Mouse (Mus musculus) liver, embryonic 14.5 days (tissue): ENCODE results near the gene Fut2. TPM values are rescaled to one million over a fixed set of nuclear protein-coding genes. Genes with fewer than 3 reads are reported as not detected.

ENCODE experiments used
- ATAC-seq: fragments of 200-750 bp; cut with Nextera tagmentation; 2 replicates; pipeline ENCODE4 v1.8.0; 2017; ENCODE audit warnings: moderate number of reproducible peaks, mild to moderate bottlenecking, moderate library complexity; ENCODE audit not compliant: insufficient read depth
- DNase-seq, 3 experiments: peaks; one replicate each; pipeline ENCODE4 v3.0.0-alpha.2; 2012 to 2013; ENCODE audit warnings: low read depth in 3 of 3, low spot score in 3 of 3
- H3K27ac ChIP-seq: fragments of 300-500 bp; sonication (generic); 2 replicates; pipeline ENCODE4 v1.5.1; 2014; ENCODE audit warnings: moderate library complexity, mild to moderate bottlenecking, control low read depth, inconsistent platforms
- H3K27me3 ChIP-seq: fragments of 300-500 bp; sonication (generic); 2 replicates; pipeline ENCODE4 v1.6.1; 2014; ENCODE audit warnings: mild to moderate bottlenecking, low read length, moderate library complexity; ENCODE audit not compliant: control insufficient read depth, insufficient read depth
- H3K36me3 ChIP-seq: fragments of 300-500 bp; sonication (generic); replicated peaks from 2 replicates; pipeline ENCODE4 v1.6.1; 2014; ENCODE audit warnings: low read depth; ENCODE audit not compliant: control insufficient read depth, insufficient read depth
- H3K4me1 ChIP-seq, 2 experiments: fragments of 200-500 bp in 1 of 2; fragments of 300-500 bp in 1 of 2; sonication (generic) in 1 of 2; replicated peaks; 2 replicates each; pipeline ENCODE4 v1.6.1; 2012 to 2014; ENCODE audit warnings: antibody characterized with exemption in 1 of 2, inconsistent platforms in 1 of 2, low read length in 1 of 2; ENCODE audit not compliant: control insufficient read depth in 2 of 2, insufficient read depth in 2 of 2
- H3K4me2 ChIP-seq: fragments of 300-500 bp; sonication (generic); 2 replicates; pipeline ENCODE4 v1.6.1; 2014; ENCODE audit warnings: low read depth, mild to moderate bottlenecking, control low read depth, moderate library complexity
- H3K4me3 ChIP-seq, 2 experiments: fragments of 200-500 bp in 1 of 2; fragments of 300-500 bp in 1 of 2; sonication (generic) in 1 of 2; 2 replicates each; pipeline ENCODE4 v1.5.1; 2012 to 2014; ENCODE audit warnings: low read depth in 2 of 2, low read length in 2 of 2, mild to moderate bottlenecking in 2 of 2, control low read depth in 1 of 2, inconsistent platforms in 1 of 2, moderate library complexity in 1 of 2; ENCODE audit not compliant: insufficient read depth in 1 of 2
- H3K9ac ChIP-seq: fragments of 300-500 bp; sonication (generic); replicated peaks from 2 replicates; pipeline ENCODE4 v1.6.1; 2014; ENCODE audit warnings: mild to moderate bottlenecking, control low read depth, moderate library complexity
- H3K9me3 ChIP-seq: fragments of 300-500 bp; sonication (generic); 2 replicates; pipeline ENCODE4 v1.6.1; 2016; ENCODE audit warnings: low read length, mixed read lengths; ENCODE audit not compliant: control insufficient read depth
- CTCF ChIP-seq: IDR thresholded peaks from 2 replicates; pipeline ENCODE4 v1.5.1; 2016; ENCODE audit warnings: antibody characterized with exemption, low read depth, control low read depth
- EP300 ChIP-seq: IDR thresholded peaks from 2 replicates; pipeline ENCODE4 v1.6.1; 2016; ENCODE audit warnings: antibody characterized with exemption, low read depth
- WGBS: fragments of 180-500 bp; shearing (Covaris S2); extraction: QIAGEN DNeasy Blood & Tissue Kit; methylation state at CpG from one replicate; pipeline ENCODE4 v1.1.7; 2014; ENCODE audit not compliant: insufficient replicate concordance; 5-methylcytosine and 5-hydroxymethylcytosine counted together
- polyA plus RNA-seq, 2 experiments: library from polyadenylated mRNA; depleted of rRNA in 1 of 2; stranded (reverse) in 1 of 2; unstranded in 1 of 2; fragments of >200 nt; fragmentation: Nextera tagmentation in 1 of 2; extraction: Ambion mirVana in 1 of 2; gene quantifications; 2 replicates each; pipeline versions ENCODE4 v1.2.1 to v1.2.3; 2012 to 2014

Gene Fut2
- polyA plus RNA-seq, 2 experiments, result not detected

DNA sequence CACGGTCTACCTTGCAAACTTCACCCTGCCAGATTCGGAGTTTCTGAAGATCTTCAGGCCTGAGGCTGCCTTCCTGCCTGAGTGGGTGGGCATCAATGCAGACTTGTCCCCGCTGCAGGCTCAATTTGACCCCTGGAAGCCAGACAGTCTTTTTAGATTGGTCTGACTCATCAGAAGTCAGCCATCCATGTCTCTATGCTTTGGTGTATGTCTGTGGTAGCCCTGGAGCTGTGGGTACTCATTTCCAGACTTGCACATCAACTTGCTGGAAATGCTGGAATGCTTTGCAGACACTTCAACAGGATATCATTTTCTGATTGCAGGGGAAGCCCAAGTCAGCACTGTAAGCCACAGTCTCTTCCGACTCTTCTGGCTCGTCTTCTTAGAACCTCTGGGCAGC, 46.6 kb downstream of the Fut2 start:
- H3K27ac ChIP-seq, result no peak overlapping the region

DNA sequence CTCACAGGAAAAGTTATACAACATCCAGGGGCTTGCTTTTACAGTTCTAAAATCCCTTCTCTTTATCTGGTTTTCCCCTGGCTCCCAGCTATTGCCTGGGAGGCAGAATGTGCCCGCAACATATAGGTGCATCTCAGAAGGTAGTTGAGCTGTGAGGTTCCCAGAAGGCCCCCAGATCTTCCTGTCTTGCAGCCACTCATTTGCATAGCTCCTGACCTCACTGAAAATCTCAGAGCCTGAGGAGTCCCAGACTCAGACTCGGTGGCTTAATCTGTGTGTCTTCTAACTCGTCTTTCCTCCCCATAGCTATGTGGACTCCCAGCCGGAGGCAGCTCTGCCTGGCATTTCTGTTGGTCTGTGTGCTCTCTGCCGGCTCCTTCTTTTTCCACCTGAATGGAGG, 47.9 kb downstream of the Fut2 start:
- Histone ChIP-seq H3K4me1 (peaks cover 0 to 4% of the 10 kb centered on the region in 2 experiments; a peak in 1 of 4 replicates), H3K4me2 (no peak overlapping the region), H3K9me3 (no peaks in the 10 kb centered on the region), H3K27ac (no peak overlapping the region), H3K36me3 (no peaks in the 10 kb centered on the region), H3K27me3 (peaks cover 10% of the 10 kb centered on the region), H3K4me3 (no peak overlapping the region), H3K9ac (no peak overlapping the region)
- DNase-seq (no peak), ATAC-seq (no peak)
- 60% methylated on average over 5 of the region's 5 CpGs for whole genome bisulfite sequencing
- no peak for TF ChIP-seq CTCF
- no peak for TF ChIP-seq EP300

More for the DNA sequence above, 46.6 kb downstream of the Fut2 start:
- H3K9ac ChIP-seq, result no peak overlapping the region
- no peak for DNase-seq
- H3K4me1 ChIP-seq, result peaks cover 0 to 4% of the 10 kb centered on the region in 2 experiments; a peak in 1 of 4 replicates
- WGBS, result 73% methylated on average over 5 of the region's 5 CpGs
- no peaks in the 10 kb centered on the region for H3K36me3 ChIP-seq
- no peak for ATAC-seq
- no peaks in the 10 kb centered on the region for H3K9me3 ChIP-seq
- peaks cover 10% of the 10 kb centered on the region for H3K27me3 ChIP-seq
- TF ChIP-seq EP300 (no peak), CTCF (no peak)
- H3K4me3 ChIP-seq, result no peak overlapping the region
- no peak overlapping the region for H3K4me2 ChIP-seq

DNA sequence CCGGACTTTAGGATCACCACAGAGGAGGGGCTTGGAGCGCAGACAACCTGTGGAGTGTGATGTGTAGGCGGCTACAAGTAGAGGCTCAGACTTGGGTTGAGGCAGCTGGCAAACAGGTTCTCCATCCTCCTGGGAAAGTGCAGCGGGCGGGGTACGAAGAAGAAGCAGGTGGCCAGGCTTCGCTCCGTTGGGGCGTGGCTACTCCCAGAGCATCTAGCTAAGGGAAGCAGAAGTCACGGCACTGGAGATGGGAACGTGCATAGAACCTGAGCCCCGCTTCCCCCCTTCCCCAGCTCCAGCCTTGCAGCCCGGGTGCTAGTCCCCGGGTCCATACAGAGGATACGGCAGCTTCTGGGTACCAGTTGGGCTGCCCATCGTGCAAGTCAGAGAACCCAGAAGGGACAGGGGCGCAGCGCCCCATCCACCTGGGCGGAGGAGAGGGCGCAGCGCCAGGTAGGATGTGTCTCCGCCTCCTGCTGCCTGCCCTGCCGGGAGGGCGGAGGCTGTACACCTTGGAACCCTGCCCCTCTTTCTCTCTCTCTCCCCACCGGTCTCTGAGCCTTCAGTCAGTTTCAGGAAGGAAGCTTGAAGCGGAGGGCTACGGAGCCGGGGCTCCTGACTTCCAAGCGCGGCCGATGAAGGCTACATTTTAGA, 49.0 kb downstream of the Fut2 start, which contains the start of gene Fut1:
Gene Fut1 (plus strand): TSS at position 248 of the 654 bp plus-strand sequence.
- Histone ChIP-seq H3K4me3 (no peak within 1 kb of the TSS), H3K36me3 (no peaks in the 10 kb centered on the region), H3K9me3 (no peaks in the 10 kb centered on the region), H3K27ac (no peak within 1 kb of the TSS), H3K4me1 (peaks cover 0 to 4% of the 10 kb centered on the region in 2 experiments; a peak in 1 of 4 replicates), H3K9ac (no peak within 1 kb of the TSS), H3K27me3 (peaks cover 10% of the 10 kb centered on the region), H3K4me2 (no peak within 1 kb of the TSS)
- DNase-seq, result no peak
- TF ChIP-seq CTCF (no peak), EP300 (no peak)
- ATAC-seq, result no peak
- 12% methylated on average over 31 of the region's 31 CpGs for WGBS

DNA sequence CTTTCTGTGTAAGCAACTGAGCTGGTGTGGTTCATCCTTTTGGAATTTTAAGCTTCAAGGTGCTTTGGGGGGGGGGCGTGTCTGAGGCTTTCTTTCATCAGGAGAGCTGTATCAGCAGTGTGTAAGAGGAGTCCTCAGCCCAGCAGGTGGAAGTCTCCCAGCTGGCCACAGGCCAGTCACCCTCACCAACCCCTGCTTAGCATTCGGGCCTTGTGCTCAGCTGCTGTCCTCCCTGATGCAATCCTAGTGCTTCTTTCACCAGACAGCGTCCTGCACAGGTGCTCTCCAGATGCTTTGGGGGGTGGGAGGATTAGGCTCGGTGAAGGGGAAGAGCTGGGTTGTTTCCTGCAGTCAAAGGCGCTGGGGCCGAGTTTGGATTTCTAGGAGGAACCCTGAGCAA, 49.9 kb downstream of the Fut2 start:
- Histone ChIP-seq H3K27me3 (peaks cover 10% of the 10 kb centered on the region), H3K4me3 (no peak overlapping the region), H3K27ac (no peak overlapping the region), H3K9me3 (no peaks in the 10 kb centered on the region), H3K9ac (no peak overlapping the region), H3K4me1 (peaks cover 0 to 1% of the 10 kb centered on the region in 2 experiments; a peak in 1 of 4 replicates), H3K36me3 (no peaks in the 10 kb centered on the region), H3K4me2 (no peak overlapping the region)
- no peak for DNase-seq
- WGBS, result 25% methylated on average over 6 of the region's 6 CpGs
- no peak for TF ChIP-seq CTCF
- no peak for TF ChIP-seq EP300
- no peak for ATAC-seq

DNA sequence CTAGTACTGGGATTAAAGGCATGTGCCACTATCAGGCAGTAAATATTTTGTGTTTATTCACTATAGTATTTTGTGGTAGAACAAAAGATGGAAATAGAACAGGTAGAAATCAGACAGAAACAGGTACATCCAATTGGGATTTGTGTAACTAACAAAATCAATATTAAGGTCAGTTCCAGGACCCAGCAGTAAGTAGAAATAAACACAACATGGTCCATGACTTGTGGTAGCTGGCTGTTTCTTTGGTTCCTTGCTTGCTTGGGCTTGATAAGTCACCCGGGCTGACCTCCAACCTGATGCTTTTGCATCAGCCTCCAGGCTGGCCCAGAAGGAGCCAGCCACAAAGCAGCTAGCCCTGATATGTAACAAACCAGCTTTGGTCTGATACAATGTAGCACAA, 56.7 kb downstream of the Fut2 start:
- 40% methylated on average over 1 of the region's 1 CpGs for WGBS
- Histone ChIP-seq H3K9me3 (no peaks in the 10 kb centered on the region), H3K4me1 (no peaks in the 10 kb centered on the region; a peak in 1 of 4 replicates), H3K27ac (no peak overlapping the region), H3K4me2 (no peak overlapping the region), H3K36me3 (no peaks in the 10 kb centered on the region), H3K9ac (no peak overlapping the region), H3K27me3 (no peaks in the 10 kb centered on the region), H3K4me3 (no peak overlapping the region)
- ATAC-seq, result no peak
- no peak for TF ChIP-seq CTCF
- no peak for TF ChIP-seq EP300
- DNase-seq, result no peak
